In genomic region chr11:4291639-4292038, GRCm38 (mm10) we compare ENCODE assay signal across 10 mouse cellular contexts. TPM values are rescaled to one million over a fixed set of nuclear protein-coding genes. Genes with fewer than 3 reads are reported as not detected.
DNase-seq lines count a peak whose midpoint lies in the region; ATAC-seq and TF ChIP-seq lines count a peak whose summit lies in the region.
"Had no signal": no experiment of that assay in that cellular context is flagged by ENCODE, and none has a peak within 500 bp of the region (broad histone marks: within the 10 kb centered on the region; RNA-seq: fewer than 3 reads in every experiment).

No protein-coding gene starts in this region.

- intact Hi-C loops in heart, adult 2 months (cut with DNase I) = no loop called here
- intact Hi-C loops in left cerebral cortex, postnatal 36 days (cut with DNase I) = no loop called here

- no peak for TF ChIP-seq POLR2A in brain, embryonic 14.5 days (IDR thresholded peaks at IDR 0.05; ENCODE audit: borderline replicate concordance, extremely low read depth, insufficient read depth, insufficient read length, poor library complexity, severe bottlenecking)
- no peak for TF ChIP-seq POLR2A in heart, adult 2 months (IDR thresholded peaks at IDR 0.05; ENCODE audit: insufficient read depth, low read depth, low read length)

- H3K36me3 ChIP-seq in hindbrain, embryonic 15.5 days = no peaks in the 10 kb centered on the region
- H3K36me3 ChIP-seq in hindbrain, embryonic 13.5 days = no peaks in the 10 kb centered on the region
- no peaks in the 10 kb centered on the region for H3K36me3 ChIP-seq in heart, adult 2 months (ENCODE audit: control insufficient read depth, insufficient read depth, low read length)

- H3K9ac ChIP-seq in hindbrain, embryonic 15.5 days = no peak overlapping the region
- H3K9ac ChIP-seq in hindbrain, embryonic 13.5 days = no peak overlapping the region
- no peak overlapping the region for H3K9ac ChIP-seq in heart, adult 2 months (ENCODE audit: low read depth, low read length)

- H3K9me3 ChIP-seq in hindbrain, embryonic 15.5 days = no peaks in the 10 kb centered on the region
- H3K9me3 ChIP-seq in hindbrain, embryonic 13.5 days = no peaks in the 10 kb centered on the region
- H3K9me3 ChIP-seq: megakaryocyte, embryonic 14.5 days had no signal

- ATAC-seq in hindbrain, embryonic 15.5 days (ENCODE audit: low FRiP score, low read depth) = peak; percentile 33; the same call in 1 of the 2 replicates
- no peak for ATAC-seq in hindbrain, embryonic 13.5 days (ENCODE audit: low FRiP score)

- peaks cover 8% of the 10 kb centered on the region for H3K4me1 ChIP-seq in hindbrain, embryonic 15.5 days (replicated peaks)
- H3K4me1 ChIP-seq in hindbrain, embryonic 13.5 days (replicated peaks) = peaks cover 12% of the 10 kb centered on the region
- H3K4me1 ChIP-seq in heart, adult 2 months (ENCODE audit: control insufficient read depth, insufficient read depth, low read length) = peaks cover 25% of the 10 kb centered on the region

- no peak overlapping the region for H3K4me3 ChIP-seq in hindbrain, embryonic 15.5 days
- no peak overlapping the region for H3K4me3 ChIP-seq in hindbrain, embryonic 13.5 days
- H3K4me3 ChIP-seq in heart, adult 2 months = no peak overlapping the region
- H3K4me3 ChIP-seq: megakaryocyte, embryonic 14.5 days had no signal

- TF ChIP-seq CTCF in brain, embryonic 14.5 days (IDR thresholded peaks at IDR 0.05; ENCODE audit: borderline replicate concordance, extremely low read depth, insufficient read depth, insufficient read length) = no peak
- TF ChIP-seq CTCF in heart, adult 2 months (IDR thresholded peaks at IDR 0.05) = no peak

- no peak overlapping the region for H3K27ac ChIP-seq in hindbrain, embryonic 15.5 days (replicated peaks)
- no peak overlapping the region for H3K27ac ChIP-seq in hindbrain, embryonic 13.5 days
- peak overlapping the region; percentile 59 for H3K27ac ChIP-seq in heart, adult 2 months

- WGBS in hindbrain, embryonic 15.5 days = 59% methylated on average over 6 of the region's 6 CpGs
- 75% methylated on average over 6 of the region's 6 CpGs for WGBS in hindbrain, embryonic 13.5 days
- WGBS in heart, adult 2 months = 28% methylated on average over 6 of the region's 6 CpGs

- no peaks in the 10 kb centered on the region for H3K79me2 ChIP-seq in heart, adult 2 months (replicated peaks; ENCODE audit: control insufficient read depth, insufficient read depth, low read length)

- no peaks in the 10 kb centered on the region for H3K27me3 ChIP-seq in hindbrain, embryonic 15.5 days
- no peaks in the 10 kb centered on the region for H3K27me3 ChIP-seq in hindbrain, embryonic 13.5 days
- no peaks in the 10 kb centered on the region for H3K27me3 ChIP-seq in heart, adult 2 months (ENCODE audit: control insufficient read depth, insufficient read depth, low read length)

- peak; percentile 31 for DNase-seq in brain, embryonic 14.5 days (ENCODE audit: low read depth)
- peak; percentile 54 to 78 for DNase-seq in heart, adult 2 months
- peak; percentile 18 to 34 for DNase-seq in left cerebral cortex, postnatal 36 days (ENCODE audit: low spot score in 2 of 2)
- DNase-seq in spleen, adult 12 weeks (ENCODE audit: low spot score) = no peak
- DNase-seq in thymus, postnatal 25 days = no peak
- no peak for DNase-seq in spleen, postnatal 10 days (ENCODE audit: low spot score in 2 of 2)

- H3K4me2 ChIP-seq in hindbrain, embryonic 15.5 days = no peak overlapping the region
- H3K4me2 ChIP-seq in hindbrain, embryonic 13.5 days = no peak overlapping the region

- TF ChIP-seq EP300 in heart, adult 2 months (IDR thresholded peaks at IDR 0.05; ENCODE audit: insufficient read depth, low read depth, low read length) = no peak

RNA-seq across cellular contexts. Expression of gene Lif, which starts 34.3 kb away (rescaled TPM):
- polyA plus RNA-seq in hindbrain, embryonic 15.5 days (2015; fragmentation: Nextera tagmentation; extraction: Ambion mirVana) = 0.08 TPM in 1 of 2 replicates, not detected in the other
- 0.08 TPM in 1 of 2 replicates, not detected in the other for polyA plus RNA-seq in hindbrain, embryonic 13.5 days (2015; fragmentation: Nextera tagmentation; extraction: Ambion mirVana)
- 0.06 and 0.11 TPM in 2 replicates for polyA plus RNA-seq in brain, embryonic 14.5 days (2012; rRNA removed)
- under 1 TPM; 0.21 to 0.36 TPM for total RNA-seq in heart, adult 2 months (2021)
- polyA plus RNA-seq in heart, adult 2 months (2012; rRNA removed) = 1.5 TPM in 2 replicates
- total RNA-seq in left cerebral cortex, postnatal 36 days (2021) = under 1 TPM; 0.48 to 0.79 TPM

RNA-seq across cellular contexts. Expression of gene Osm, which starts 55.4 kb away (rescaled TPM):
- not detected in 2 replicates for polyA plus RNA-seq in hindbrain, embryonic 15.5 days (2015; fragmentation: Nextera tagmentation; extraction: Ambion mirVana)
- polyA plus RNA-seq in hindbrain, embryonic 13.5 days (2015; fragmentation: Nextera tagmentation; extraction: Ambion mirVana) = 0.14 TPM in 1 of 2 replicates, not detected in the other
- polyA plus RNA-seq in brain, embryonic 14.5 days (2012; rRNA removed) = 0.04 and 0.05 TPM in 2 replicates
- under 1 TPM; 0.13 to 0.14 TPM for total RNA-seq in heart, adult 2 months (2021)
- 0.14 and 0.15 TPM in 2 replicates for polyA plus RNA-seq in heart, adult 2 months (2012; rRNA removed)
- total RNA-seq in left cerebral cortex, postnatal 36 days (2021) = not detected
- polyA plus RNA-seq: intestine, embryonic 14.5 days had no signal

Comparison
In these comparisons a context has a peak if more than half of its experiments do, and no peak if none do; other contexts are left out.
1. DNase-seq: peak in brain, embryonic 14.5 days (single experiment), heart, adult 2 months (2 of 2) and left cerebral cortex, postnatal 36 days (2 of 2); none in spleen, adult 12 weeks (single experiment), thymus, postnatal 25 days (single experiment) and spleen, postnatal 10 days (0 of 2).